Mouse (Mus musculus) sigmoid colon, adult 10 weeks (tissue): ENCODE data around the gene Kcnh4. TPM values are rescaled to one million over a fixed set of nuclear protein-coding genes. Genes with fewer than 3 reads are reported as not detected.

Experiments
- polyA plus RNA-seq: library from polyadenylated mRNA; stranded (reverse); fragments of 350-450 nt; fragmentation: Illumina TruSeq; extraction: RNeasy Lipid Tissue Mini Kit (QIAGEN cat#74804); gene quantifications from one replicate; pipeline ENCODE4 v1.2.3, GENCODE M21; 2014; ENCODE audit warnings: low read depth, low replicate concordance

The Kcnh4 gene
- polyA plus RNA-seq = not detected

GRCm38 (mm10) chr11:100759611-100760233 lies at the start of gene Kcnh4:
Kcnh4 (minus strand) TSS chr11:100759942.

GRCm38 (mm10) chr11:100770646-100771408 lies 11.1 kb upstream of the Kcnh4 start, which contains the start of gene Ghdc:
Ghdc (minus strand) TSS chr11:100770957.

GRCm38 (mm10) chr11:100762831-100763230 lies 3.1 kb upstream of the Kcnh4 start, which contains the start of gene Hcrt:
Hcrt (minus strand) TSS chr11:100762931.

GRCm38 (mm10) chr11:100738066-100738604 lies 21.6 kb downstream of the Kcnh4 start, which contains the start of gene Rab5c:
Rab5c (minus strand) TSS chr11:100738215.

GRCm38 (mm10) chr11:100713735-100714533 lies 45.8 kb downstream of the Kcnh4 start, which contains the start of gene Hspb9:
Hspb9 (plus strand) TSS chr11:100713850.

DNA sequence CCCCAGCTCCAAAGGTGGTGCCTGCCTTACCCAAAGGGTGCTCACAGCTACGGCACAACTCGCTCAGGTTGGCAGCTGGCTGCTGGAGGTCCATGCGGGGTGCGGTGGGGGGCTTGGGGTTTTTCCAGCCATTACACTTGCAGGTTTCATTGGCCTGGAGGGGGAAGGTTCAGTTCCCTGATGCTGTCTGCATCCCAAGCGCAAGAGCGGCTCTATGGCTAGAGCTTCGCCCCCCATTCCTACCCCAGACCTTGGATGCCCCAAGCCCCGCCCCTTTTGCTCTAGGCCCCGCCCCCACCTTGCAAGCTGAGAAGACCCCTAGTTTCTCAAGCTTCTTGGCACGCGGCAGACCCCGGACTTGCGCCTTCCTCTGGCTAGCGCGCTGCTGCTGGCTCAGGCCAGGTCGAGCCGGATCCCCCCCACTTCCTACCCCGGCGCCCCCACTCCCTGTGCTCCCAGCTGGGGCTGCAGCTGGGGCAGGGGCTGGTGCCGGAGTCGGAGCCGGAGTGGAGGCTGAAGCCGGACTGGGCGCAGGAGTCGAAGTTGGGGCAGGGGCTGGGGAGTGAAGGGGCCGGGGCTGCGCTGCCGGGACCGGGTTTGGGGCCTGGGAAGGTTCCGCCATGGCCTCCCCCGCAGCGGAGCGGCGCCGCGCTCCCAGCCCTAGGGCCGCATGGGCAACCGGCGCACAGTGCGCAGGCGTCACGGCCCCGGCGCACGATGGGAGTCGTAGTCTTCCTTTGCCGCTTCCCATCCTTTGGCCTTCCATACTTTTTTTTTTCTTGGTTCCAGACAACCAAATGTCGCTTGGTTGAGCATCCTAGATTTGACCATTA lies 47.7 kb downstream of the Kcnh4 start, which contains the start of gene Kat2a:
TSS of gene Kat2a (minus strand) at position 683 of the 833 bp plus-strand sequence.

GRCm38 (mm10) chr11:100703851-100704531 lies 55.8 kb downstream of the Kcnh4 start, which contains the start of gene Dhx58:
Dhx58 (minus strand) TSS chr11:100704271.

GRCm38 (mm10) chr11:100692164-100692616 lies 67.6 kb downstream of the Kcnh4 start, which contains the start of gene Zfp385c:
Zfp385c (minus strand) TSS chr11:100692455.

Other genes with a start within 250 kb of the Kcnh4 start
- 137 TPM for gene Acly, start 231.9 kb downstream of the Kcnh4 start, polyA plus RNA-seq
- 0.41 TPM for gene Ttc25, start 214.3 kb downstream of the Kcnh4 start, polyA plus RNA-seq
- 7.9 TPM for gene Cnp, start 185.0 kb downstream of the Kcnh4 start, polyA plus RNA-seq
- gene Nkiras2, start 140.7 kb downstream of the Kcnh4 start, polyA plus RNA-seq = 7.5 TPM
- gene Dnajc7, start 139.8 kb downstream of the Kcnh4 start, polyA plus RNA-seq = 227 TPM
- not detected for gene Zfp385c, start 67.5 kb downstream of the Kcnh4 start, polyA plus RNA-seq
- gene Dhx58, start 55.7 kb downstream of the Kcnh4 start, polyA plus RNA-seq = 4.0 TPM
- gene Kat2a, start 47.5 kb downstream of the Kcnh4 start, polyA plus RNA-seq = 1.7 TPM
- gene Hspb9, start 46.1 kb downstream of the Kcnh4 start, polyA plus RNA-seq = not detected
- gene Rab5c, start 21.7 kb downstream of the Kcnh4 start, polyA plus RNA-seq = 39.2 TPM
- gene Hcrt, start 3.0 kb upstream of the Kcnh4 start, polyA plus RNA-seq = not detected
- 1.7 TPM for gene Ghdc, start 11.0 kb upstream of the Kcnh4 start, polyA plus RNA-seq
- gene Stat5b, start 90.8 kb upstream of the Kcnh4 start, polyA plus RNA-seq = 4.0 TPM
- 1.9 TPM for gene Stat5a, start 99.4 kb upstream of the Kcnh4 start, polyA plus RNA-seq
- gene Stat3, start 179.6 kb upstream of the Kcnh4 start, polyA plus RNA-seq = 28.1 TPM
- 61.3 TPM for gene Cavin1, start 210.9 kb upstream of the Kcnh4 start, polyA plus RNA-seq
- gene Atp6v0a1, start 249.5 kb upstream of the Kcnh4 start, polyA plus RNA-seq = 69.0 TPM